Mouse (Mus musculus) CH12.LX (cell line): Measurements from ENCODE around the gene Slc35c2. TPM values are rescaled to one million over a fixed set of nuclear protein-coding genes. Genes with fewer than 3 reads are reported as not detected.

Experiments
- DNase-seq: peaks from one replicate; pipeline ENCODE4 v3.0.0-alpha.2; 2013; ENCODE audit errors: extremely low read depth
- H3K27ac ChIP-seq: 2 replicates; pipeline ENCODE4 v1.5.1; 2012; ENCODE audit warnings: low read depth, mild to moderate bottlenecking, control low read depth, moderate library complexity; ENCODE audit not compliant: insufficient read depth
- H3K27me3 ChIP-seq: replicated peaks from 2 replicates; pipeline ENCODE3; 2012; ENCODE audit warnings: inconsistent platforms
- H3K36me3 ChIP-seq, 2 experiments: replicated peaks in 1 of 2; 2 replicates each; pipeline versions ENCODE3 to v1.6.1; 2012; ENCODE audit warnings: inconsistent platforms in 1 of 2, low read length in 1 of 2, mild to moderate bottlenecking in 1 of 2, mixed read lengths in 1 of 2, moderate library complexity in 1 of 2; ENCODE audit not compliant: control insufficient read depth in 1 of 2, insufficient read depth in 1 of 2
- H3K4me1 ChIP-seq, 2 experiments: 2 replicates each; pipeline ENCODE4 v1.6.1; 2012; ENCODE audit warnings: inconsistent platforms in 1 of 2, moderate library complexity in 1 of 2; ENCODE audit not compliant: insufficient read depth in 2 of 2, control insufficient read depth in 1 of 2
- H3K4me2 ChIP-seq: 2 replicates; pipeline ENCODE4 v1.6.1; 2012; ENCODE audit warnings: low read depth, mild to moderate bottlenecking, control low read depth; ENCODE audit not compliant: poor library complexity, insufficient read depth, severe bottlenecking
- H3K4me3 ChIP-seq, 3 experiments: fragments of 150-350 bp in 1 of 3; sonication (generic) in 1 of 3; replicated peaks in 1 of 3; 2 replicates each; pipeline versions ENCODE3 to v1.5.1; 2011 to 2012; ENCODE audit warnings: low read depth in 2 of 3, low read length in 2 of 3, mild to moderate bottlenecking in 2 of 3, moderate library complexity in 2 of 3, control low read depth in 1 of 3, improper control_type of control experiment in 1 of 3, inconsistent platforms in 1 of 3, mixed read lengths in 1 of 3; ENCODE audit not compliant: poor library complexity in 1 of 3
- H3K79me2 ChIP-seq: replicated peaks from 2 replicates; pipeline ENCODE4 v1.6.1; 2012; ENCODE audit warnings: mild to moderate bottlenecking, moderate library complexity; ENCODE audit not compliant: control insufficient read depth, poor library complexity, insufficient read depth, severe bottlenecking; ENCODE audit errors: extremely low read depth
- H3K9ac ChIP-seq: 2 replicates; pipeline ENCODE4 v1.6.1; 2012; ENCODE audit warnings: low read depth, mild to moderate bottlenecking, control low read depth, moderate library complexity; ENCODE audit not compliant: insufficient read depth
- H3K9me3 ChIP-seq: replicated peaks from 2 replicates; pipeline ENCODE3; 2012; ENCODE audit warnings: low read length, inconsistent platforms, mixed read lengths
- E2F4 ChIP-seq: IDR thresholded peaks from 2 replicates; pipeline ENCODE4 v1.6.1; 2011; ENCODE audit warnings: low read depth, low read length, improper control_type of control experiment; ENCODE audit not compliant: insufficient replicate concordance
- ELF1 ChIP-seq: IDR thresholded peaks from 2 replicates; pipeline ENCODE4 v1.6.1; 2014; ENCODE audit warnings: low read depth, mild to moderate bottlenecking, inconsistent platforms, low read length, improper control_type of control experiment
- EP300 ChIP-seq: IDR thresholded peaks from 2 replicates; pipeline ENCODE4 v1.6.1; 2011; ENCODE audit warnings: low read length, improper control_type of control experiment
- ETS1 ChIP-seq: conservative IDR thresholded peaks from 2 replicates; pipeline ENCODE4 v1.6.1; 2012; ENCODE audit warnings: low read depth, mild to moderate bottlenecking, inconsistent platforms, low read length, improper control_type of control experiment, moderate library complexity
- GABPA ChIP-seq: IDR thresholded peaks from 2 replicates; pipeline ENCODE4 v1.6.1; 2012; ENCODE audit warnings: low read depth, low read length, improper control_type of control experiment, inconsistent platforms; ENCODE audit not compliant: insufficient replicate concordance
- HCFC1 ChIP-seq: IDR thresholded peaks from 2 replicates; pipeline ENCODE4 v1.6.1; 2012; ENCODE audit warnings: low read depth, mild to moderate bottlenecking, inconsistent platforms, low read length, improper control_type of control experiment
- JUND ChIP-seq: conservative IDR thresholded peaks from 2 replicates; pipeline ENCODE4 v1.6.1; 2011; ENCODE audit warnings: low read depth, low read length, improper control_type of control experiment
- KAT2A ChIP-seq: IDR thresholded peaks from 2 replicates; pipeline ENCODE4 v1.6.1; 2012; ENCODE audit warnings: low read length, improper control_type of control experiment, inconsistent platforms; ENCODE audit not compliant: insufficient replicate concordance
- MAFK ChIP-seq: IDR thresholded peaks from 2 replicates; pipeline ENCODE4 v1.6.1; 2011; ENCODE audit warnings: low read length, improper control_type of control experiment; ENCODE audit not compliant: insufficient replicate concordance
- MAX ChIP-seq: IDR thresholded peaks from 2 replicates; pipeline ENCODE4 v1.6.1; 2011; ENCODE audit warnings: low read length, improper control_type of control experiment
- MAZ ChIP-seq: IDR thresholded peaks from 2 replicates; pipeline ENCODE4 v1.6.1; 2012; ENCODE audit warnings: low read depth, mild to moderate bottlenecking, inconsistent platforms, low read length, improper control_type of control experiment, moderate library complexity
- MEF2A ChIP-seq: IDR thresholded peaks from 2 replicates; pipeline ENCODE4 v1.6.1; 2014; ENCODE audit warnings: low read depth, mild to moderate bottlenecking, inconsistent platforms, low read length, improper control_type of control experiment, borderline replicate concordance
- MXI1 ChIP-seq: IDR thresholded peaks from 2 replicates; pipeline ENCODE4 v1.6.1; 2011; ENCODE audit warnings: mild to moderate bottlenecking, low read depth, low read length, improper control_type of control experiment
- PAX5 ChIP-seq: IDR thresholded peaks from 2 replicates; pipeline ENCODE4 v1.6.1; 2012; ENCODE audit warnings: low read length, inconsistent platforms, mixed read lengths
- POLR2A ChIP-seq: IDR thresholded peaks from 2 replicates; pipeline ENCODE4 v1.6.1; 2011; ENCODE audit warnings: low read depth, mild to moderate bottlenecking, improper control_type of control experiment, low read length
- POLR2AphosphoS2 ChIP-seq: IDR thresholded peaks from 2 replicates; pipeline ENCODE4 v1.6.1; 2011; ENCODE audit warnings: low read depth, low read length, improper control_type of control experiment
- RAD21 ChIP-seq: IDR thresholded peaks from 2 replicates; pipeline ENCODE4 v1.6.1; 2011; ENCODE audit warnings: low read depth, mild to moderate bottlenecking, low read length, improper control_type of control experiment, moderate library complexity
- SIN3A ChIP-seq: IDR thresholded peaks from 2 replicates; pipeline ENCODE4 v1.6.1; 2012; ENCODE audit warnings: low read length, improper control_type of control experiment, inconsistent platforms
- SMC3 ChIP-seq: IDR thresholded peaks from 2 replicates; pipeline ENCODE4 v1.6.1; 2011; ENCODE audit warnings: low read depth, low read length, improper control_type of control experiment
- TBP ChIP-seq: conservative IDR thresholded peaks from 2 replicates; pipeline ENCODE4 v1.6.1; 2011; ENCODE audit warnings: low read depth, low read length, improper control_type of control experiment
- TCF12 ChIP-seq: IDR thresholded peaks from 2 replicates; pipeline ENCODE4 v1.6.1; 2014; ENCODE audit warnings: low read depth, mild to moderate bottlenecking, inconsistent platforms, low read length, improper control_type of control experiment
- UBTF ChIP-seq: IDR thresholded peaks from 2 replicates; pipeline ENCODE4 v1.6.1; 2012; ENCODE audit warnings: low read depth, mild to moderate bottlenecking, inconsistent platforms, low read length, improper control_type of control experiment, moderate library complexity
- USF1 ChIP-seq: IDR thresholded peaks from 2 replicates; pipeline ENCODE4 v1.6.1; 2014; ENCODE audit warnings: low read depth, mild to moderate bottlenecking, inconsistent platforms, low read length, improper control_type of control experiment
- USF2 ChIP-seq: conservative IDR thresholded peaks from 2 replicates; pipeline ENCODE4 v1.6.1; 2011; ENCODE audit warnings: low read depth, low read length, improper control_type of control experiment
- dilution Hi-C: fragments of 300-500 bp; cut with MboI; formaldehyde crosslinking; loops from 2 replicates; pipeline ENCODE4 v1.14.3; 2020; ENCODE audit warnings: low sequenced_read_pairs; ENCODE audit not compliant: extremely low pct_unique_long_range_greater_than_20kb, extremely low pct_ligation_motif_present
- in situ Hi-C: fragments of 300-500 bp; cut with MboI; formaldehyde crosslinking; loops from 3 replicates; pipeline ENCODE4 v1.14.3; 2019; ENCODE audit warnings: low sequenced_read_pairs, low pct_ligation_motif_present, low pct_unique_long_range_greater_than_20kb, mixed read lengths
- polyA plus RNA-seq: library from polyadenylated mRNA; unstranded; fragments of >175 nt; gene quantifications from 2 replicates; pipeline ENCODE4 v1.2.1, GENCODE M21; 2012; ENCODE audit warnings: low read depth; ENCODE audit not compliant: insufficient read length
- total RNA-seq, 2 experiments: library from RNA; depleted of rRNA; stranded (reverse); fragments of 300-350 nt in 1 of 2; fragments of >200 nt in 1 of 2; gene quantifications; 2 replicates each; pipeline ENCODE4 v1.2.3; 2012 to 2014

Gene Slc35c2
- total and polyA plus RNA-seq, 3 experiments: 45.5 to 57.8 (median 55.3) TPM

DNA sequence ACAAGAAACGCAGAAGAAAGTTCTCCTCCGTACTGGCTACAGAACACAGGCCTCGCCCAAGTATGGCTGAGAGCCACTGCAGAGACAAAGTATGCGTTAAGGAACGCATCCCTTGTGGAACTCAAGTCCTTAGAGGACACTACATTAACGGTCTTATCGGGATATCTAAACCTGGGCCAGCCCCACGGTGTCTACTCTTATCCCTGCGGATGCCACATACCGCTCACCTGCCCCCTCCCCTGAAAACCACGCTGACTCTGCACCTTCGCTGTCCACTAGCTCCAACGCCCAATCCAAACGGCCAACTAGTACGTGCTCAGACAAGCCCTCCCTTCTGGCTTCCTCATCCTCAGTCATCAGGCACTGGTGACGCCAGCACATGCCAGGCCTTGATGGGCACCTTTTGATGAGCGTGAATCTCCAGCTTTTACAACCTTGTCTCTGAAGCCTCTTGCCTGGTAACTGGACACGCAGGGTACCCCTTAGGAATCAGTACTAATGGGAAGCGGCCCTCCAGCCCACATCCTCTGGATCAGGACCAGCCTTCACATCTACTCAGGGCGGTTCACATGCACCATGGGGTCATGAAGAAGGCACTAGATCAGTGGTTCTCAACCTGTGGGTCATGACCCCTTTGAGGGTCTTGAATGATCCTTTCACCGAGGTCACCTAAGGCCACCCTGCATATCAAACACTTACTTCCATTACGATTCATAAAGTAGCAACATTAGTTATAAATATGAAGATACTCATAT lies 34.5 kb upstream of the Slc35c2 start:
- no peak for DNase-seq
- Histone ChIP-seq H3K4me3 (no peak overlapping the region), H3K79me2 (no peaks in the 10 kb centered on the region), H3K36me3 (peaks cover 2 to 26% of the 10 kb centered on the region in 2 experiments), H3K4me1 (peaks cover 6 to 33% of the 10 kb centered on the region in 2 experiments), H3K27ac (no peak overlapping the region), H3K9ac (no peak overlapping the region), H3K4me2 (no peak overlapping the region), H3K9me3 (no peaks in the 10 kb centered on the region), H3K27me3 (peaks cover under 1% of the 10 kb centered on the region)
- TF ChIP-seq ELF1 (no peak), UBTF (no peak), TBP (no peak), POLR2A (no peak), JUND (no peak), MXI1 (no peak), RAD21 (no peak), POLR2AphosphoS2 (no peak), GABPA (no peak), E2F4 (no peak), HCFC1 (no peak), SMC3 (no peak), MAFK (no peak), MAZ (no peak), MEF2A (no peak), SIN3A (no peak)
- in situ Hi-C loops (no loop called here), dilution Hi-C loops (no loop called here)

GRCm38 (mm10) chr2:165321381-165321888 lies 33.8 kb upstream of the Slc35c2 start:
- H3K36me3 ChIP-seq: peaks cover 2 to 30% of the 10 kb centered on the region in 2 experiments
- in situ Hi-C loops: no loop called here
- H3K4me1 ChIP-seq: peaks cover 6 to 35% of the 10 kb centered on the region in 2 experiments
- no peak overlapping the region for H3K4me2 ChIP-seq
- no peak for DNase-seq
- H3K9me3 ChIP-seq: no peaks in the 10 kb centered on the region
- no peak for TF ChIP-seq KAT2A
- no peak for TF ChIP-seq MAX
- no peak for TF ChIP-seq ETS1
- no peak for TF ChIP-seq EP300
- TF ChIP-seq PAX5: no peak
- TF ChIP-seq USF1: no peak
- no peak for TF ChIP-seq HCFC1
- TF ChIP-seq TCF12: no peak
- TF ChIP-seq USF2: no peak
- TF ChIP-seq E2F4: no peak
- dilution Hi-C loops: no loop called here
- no peak overlapping the region for H3K9ac ChIP-seq
- H3K4me3 ChIP-seq: no peak overlapping the region
- H3K27me3 ChIP-seq: no peaks in the 10 kb centered on the region
- H3K79me2 ChIP-seq: no peaks in the 10 kb centered on the region
- H3K27ac ChIP-seq: no peak overlapping the region
